Mouse (Mus musculus) heart, postnatal 10 days (tissue): ENCODE results near the gene Myo3b. TPM values are rescaled to one million over a fixed set of nuclear protein-coding genes. Genes with fewer than 3 reads are reported as not detected.

Experiments used
- DNase-seq, 2 experiments: peaks; one replicate each; pipeline ENCODE4 v3.0.0; 2021
- intact Hi-C: fragments of 180-260 bp; cut with DNase I; formaldehyde crosslinking; loops from one replicate; pipeline ENCODE4 v1.15.1; 2025
- total RNA-seq, 2 experiments: library from RNA; stranded (reverse); gene quantifications; 2 replicates each; pipeline ENCODE4 v1.2.3; 2021

Gene Myo3b
- total RNA-seq, 2 experiments from 2014 or later = 0.12 TPM; not detected in 1

- intact Hi-C loops = no loop called here
- no peak for DNase-seq
These were observed 223.0 kb downstream of the Myo3b start for GRCm38 (mm10) chr2:70261703-70262564.

DNA sequence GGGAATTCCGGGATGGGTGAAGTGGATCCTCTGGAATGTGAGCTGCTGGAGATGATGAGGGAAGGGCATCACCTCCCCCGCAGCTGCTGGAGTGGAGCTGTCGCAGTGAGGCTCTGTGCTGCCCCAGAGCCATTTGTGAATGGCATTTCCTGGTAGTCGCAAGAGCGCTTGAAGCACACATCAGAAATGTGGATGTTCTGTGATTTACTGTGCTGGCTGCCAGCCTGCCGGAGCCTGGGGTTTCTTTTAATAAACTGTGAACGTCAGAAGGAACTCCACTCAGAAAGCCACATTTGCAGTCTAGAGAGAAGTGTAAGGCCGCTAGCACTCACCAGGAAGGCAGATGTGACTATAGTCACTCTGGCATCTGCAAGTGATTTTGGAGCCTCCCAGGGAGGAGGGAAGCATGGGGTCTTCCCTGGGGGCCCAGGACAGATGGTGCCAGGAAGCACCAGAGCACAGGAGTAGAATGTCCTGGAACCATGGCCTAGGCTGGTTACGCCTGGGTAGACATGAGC, 223.7 kb downstream of the Myo3b start:
- intact Hi-C loops = no loop called here
- DNase-seq = no peak

- intact Hi-C loops = loop anchor here (10.0 kb wide), 1 partner anchor 196 kb away; the partner anchor contains the start of gene Sp5
- peak; percentile 14 to 37 for DNase-seq
These were observed 239.7 kb downstream of the Myo3b start for GRCm38 (mm10) chr2:70278425-70279277.

GRCm38 (mm10) chr2:70284109-70284508, 245.2 kb downstream of the Myo3b start:
- no peak for DNase-seq
- intact Hi-C loops = no loop called here

GRCm38 (mm10) chr2:70291063-70291462, 252.1 kb downstream of the Myo3b start:
- intact Hi-C loops = no loop called here
- no peak for DNase-seq

- no peak for DNase-seq
- intact Hi-C loops = no loop called here
These were observed 253.8 kb downstream of the Myo3b start for GRCm38 (mm10) chr2:70292776-70293175.

DNA sequence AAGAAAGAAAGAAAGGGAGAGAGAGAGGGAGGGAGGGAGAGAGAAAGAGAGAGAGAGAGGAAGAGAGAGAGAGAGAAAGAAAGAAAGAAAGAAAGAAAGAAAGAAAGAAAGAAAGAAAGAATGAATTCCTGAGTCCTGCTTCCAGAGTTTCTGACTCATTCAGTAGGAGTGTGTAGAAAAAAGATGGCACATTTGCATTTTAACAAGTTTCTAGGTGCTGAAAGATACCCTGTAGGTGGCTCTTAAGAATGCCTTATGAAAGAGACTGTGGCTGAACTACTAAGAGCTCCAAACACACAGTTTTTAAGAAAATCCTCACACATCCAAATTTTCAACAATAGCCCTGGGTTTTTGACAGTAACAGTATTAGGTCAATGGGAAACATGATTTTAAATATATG, 264.0 kb downstream of the Myo3b start:
- DNase-seq = no peak
- intact Hi-C loops = no loop called here

DNA sequence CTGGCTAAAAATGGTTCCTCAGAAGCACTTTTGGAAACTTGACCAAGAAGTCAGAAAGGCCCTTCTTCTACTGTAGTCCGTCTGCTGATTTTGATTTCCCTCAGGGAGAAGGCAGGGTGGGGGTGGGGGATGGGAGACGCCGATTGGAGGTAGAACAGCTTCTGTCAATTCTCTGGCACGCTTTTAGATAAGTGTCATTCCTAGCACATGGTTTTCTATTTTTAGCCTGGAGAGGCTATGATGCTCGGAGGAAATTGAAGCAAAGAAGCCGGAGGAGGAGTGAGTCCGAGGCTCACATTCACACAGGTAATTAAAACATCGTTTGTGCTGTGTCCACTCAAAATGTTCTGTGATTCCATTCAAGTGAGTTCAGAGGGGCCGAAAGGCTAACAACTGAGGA, 276.2 kb downstream of the Myo3b start:
- no peak for DNase-seq
- intact Hi-C loops = no loop called here

DNA sequence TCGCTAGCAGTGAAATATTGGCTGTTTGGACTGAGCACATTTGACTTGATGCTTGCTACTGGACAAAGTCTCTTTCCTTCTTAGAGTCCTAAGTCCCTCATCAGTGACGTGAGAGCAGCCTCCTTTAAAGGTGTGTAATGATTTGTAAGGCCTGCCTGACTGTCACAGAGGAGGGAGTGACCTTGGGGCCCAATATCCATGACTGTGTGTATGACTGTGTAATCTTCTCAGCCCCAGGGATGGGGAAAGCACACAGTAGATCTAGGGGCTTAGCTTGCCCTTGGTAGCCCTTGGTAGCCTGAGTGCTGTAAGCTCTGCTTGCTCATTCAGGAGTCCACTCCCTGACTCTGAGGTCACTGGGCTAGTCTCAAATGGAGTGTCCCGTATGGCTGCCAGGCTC, 276.8 kb downstream of the Myo3b start:
- DNase-seq = no peak
- intact Hi-C loops = no loop called here

- intact Hi-C loops = no loop called here
These were observed 278.9 kb downstream of the Myo3b start for GRCm38 (mm10) chr2:70317850-70318249.

DNA sequence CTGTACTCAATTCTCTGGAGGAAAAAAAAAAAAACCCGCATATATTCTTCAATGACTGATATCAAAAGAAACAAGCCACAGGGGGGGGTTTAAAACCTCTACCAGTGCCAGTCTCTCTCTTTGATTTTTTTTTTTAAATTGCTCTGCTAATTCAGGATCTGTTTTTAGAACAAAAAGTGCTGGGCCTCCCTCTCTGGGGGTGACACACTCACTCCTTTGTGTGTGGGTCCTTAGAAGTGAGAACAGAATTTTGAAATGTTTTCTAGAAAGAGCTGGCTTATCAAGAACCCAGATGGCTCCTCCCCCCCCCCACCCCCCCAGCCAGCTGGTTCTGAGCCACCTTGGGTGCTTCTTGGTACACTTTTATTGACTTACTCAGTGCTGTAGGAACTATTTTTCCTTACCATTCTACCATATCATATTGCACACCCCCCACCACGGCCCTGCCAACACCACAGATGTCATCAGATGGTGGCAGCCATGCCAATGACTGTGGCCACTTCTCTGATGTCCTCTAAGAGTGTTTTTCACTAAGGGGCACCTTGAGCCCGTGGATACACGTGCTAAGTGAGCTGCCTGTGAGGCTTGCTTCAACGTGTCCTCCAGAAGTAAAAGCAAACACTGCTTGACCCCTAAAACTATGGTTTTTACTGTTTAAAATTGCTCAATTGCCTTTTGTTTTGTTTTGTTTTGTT, 280.1 kb downstream of the Myo3b start:
- intact Hi-C loops = no loop called here
- no peak for DNase-seq

More at GRCm38 (mm10) chr2:70317850-70318249, 278.9 kb downstream of the Myo3b start:
- DNase-seq = no peak

- intact Hi-C loops = no loop called here
- no peak for DNase-seq
These were observed 283.8 kb downstream of the Myo3b start for GRCm38 (mm10) chr2:70322767-70323166.

GRCm38 (mm10) chr2:70327602-70328001, 288.7 kb downstream of the Myo3b start:
- intact Hi-C loops = no loop called here
- DNase-seq = no peak

DNA sequence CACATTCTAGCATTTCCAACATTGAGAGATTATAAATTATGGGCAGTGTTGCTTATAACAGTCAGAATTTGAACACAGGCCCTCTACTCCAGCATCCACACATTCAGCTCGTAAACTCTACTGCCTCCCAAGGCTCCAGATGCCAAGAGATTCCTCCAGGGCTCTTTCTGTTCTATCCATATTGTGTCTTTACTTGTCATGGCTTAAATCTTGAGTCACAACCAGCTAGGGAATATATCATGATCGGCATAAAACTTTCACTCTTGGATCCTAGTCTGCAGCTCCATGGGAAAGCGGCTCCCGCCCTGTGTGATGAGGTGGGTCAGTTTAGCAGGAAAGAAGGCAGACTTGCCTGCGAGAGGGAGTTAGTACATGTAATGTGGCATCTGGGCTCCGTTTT, 294.0 kb downstream of the Myo3b start:
- intact Hi-C loops = no loop called here
- DNase-seq = no peak

DNA sequence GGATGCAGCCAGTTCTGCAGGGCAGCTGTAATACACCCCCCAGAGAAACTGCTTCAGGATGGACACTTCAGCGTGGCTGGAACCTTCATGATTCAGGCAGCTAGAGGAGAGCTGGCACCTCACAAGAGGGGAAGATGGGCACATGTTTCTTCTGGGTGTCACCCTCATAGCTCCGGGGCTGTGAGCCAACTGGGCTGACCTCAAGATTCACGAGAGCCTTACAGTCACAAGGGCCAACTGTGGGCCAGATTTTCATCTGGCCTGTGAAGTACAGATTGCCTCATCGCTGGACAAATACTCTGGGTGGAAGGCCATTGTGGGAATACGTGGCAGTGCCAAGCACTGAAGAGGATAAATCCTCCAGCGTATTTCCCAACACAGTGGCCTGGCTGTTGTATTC, 294.6 kb downstream of the Myo3b start:
- intact Hi-C loops = no loop called here
- peak in 1 of 2 experiments; percentile 8 for DNase-seq

DNA sequence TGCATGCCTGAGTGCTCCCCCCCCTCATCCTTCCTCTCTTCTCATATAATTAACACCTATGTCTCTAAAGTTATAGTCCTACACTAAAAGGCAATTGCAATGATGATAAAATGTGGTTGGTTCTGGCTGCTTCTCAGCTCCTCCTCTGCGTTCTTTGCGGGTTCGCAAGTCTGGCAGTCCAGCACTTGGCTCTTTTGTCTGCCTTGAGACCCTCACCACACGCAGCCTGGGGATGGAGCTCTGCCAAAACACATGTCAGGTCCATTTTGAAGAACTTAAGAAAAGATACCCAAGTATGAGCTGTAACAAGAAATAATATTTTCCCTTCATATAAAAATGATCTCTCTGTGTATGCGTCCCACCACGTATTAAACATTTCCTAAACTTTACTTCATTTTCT, 297.6 kb downstream of the Myo3b start:
- no peak for DNase-seq
- intact Hi-C loops = no loop called here

GRCm38 (mm10) chr2:70337208-70337611, 298.3 kb downstream of the Myo3b start:
- intact Hi-C loops = no loop called here
- DNase-seq = peak; percentile 22 to 35

- intact Hi-C loops = no loop called here
- DNase-seq = peak in 1 of 2 experiments; percentile 7
These were observed 298.9 kb downstream of the Myo3b start for GRCm38 (mm10) chr2:70337869-70338268.

GRCm38 (mm10) chr2:70339061-70339460, 300.1 kb downstream of the Myo3b start:
- DNase-seq = no peak
- intact Hi-C loops = no loop called here

GRCm38 (mm10) chr2:70339501-70339900, 300.6 kb downstream of the Myo3b start:
- intact Hi-C loops = no loop called here
- no peak for DNase-seq

GRCm38 (mm10) chr2:70340224-70340623, 301.3 kb downstream of the Myo3b start:
- intact Hi-C loops = no loop called here
- no peak for DNase-seq
